Mouse (Mus musculus) embryonic fibroblast, embryonic 13.5 days (primary cell): Measurements from ENCODE around the gene Ptprn2. TPM values are rescaled to one million over a fixed set of nuclear protein-coding genes. Genes with fewer than 3 reads are reported as not detected.

Source experiments
- H3K27ac ChIP-seq: 2 replicates; pipeline ENCODE4 v1.5.1; 2012; ENCODE audit warnings: low read length, control low read depth, inconsistent platforms; ENCODE audit not compliant: insufficient read depth
- H3K4me1 ChIP-seq: 2 replicates; pipeline ENCODE4 v1.6.1; 2011; ENCODE audit warnings: low read length; ENCODE audit not compliant: control insufficient read depth, insufficient read depth
- H3K4me3 ChIP-seq: 2 replicates; pipeline ENCODE4 v1.5.1; 2011; ENCODE audit warnings: mild to moderate bottlenecking, control low read depth, low read length; ENCODE audit not compliant: insufficient read depth
- CTCF ChIP-seq: IDR thresholded peaks from 2 replicates; pipeline ENCODE4 v1.5.1; 2011; ENCODE audit warnings: mild to moderate bottlenecking, control low read depth, low read length, moderate library complexity, borderline replicate concordance; ENCODE audit not compliant: insufficient read depth
- POLR2A ChIP-seq: IDR thresholded peaks from 2 replicates; pipeline ENCODE4 v1.6.1; 2011; ENCODE audit warnings: low read depth, mild to moderate bottlenecking, control low read depth, low read length, moderate library complexity
- polyA plus RNA-seq: library from polyadenylated mRNA; stranded (reverse); fragments of >200 nt; gene quantifications from 2 replicates; pipeline ENCODE4 v1.2.4, GENCODE M21; 2011; ENCODE audit warnings: low read depth; ENCODE audit not compliant: missing spikeins, insufficient read length

Gene Ptprn2
- polyA plus RNA-seq, 1 experiment, result 0.26 TPM

DNA sequence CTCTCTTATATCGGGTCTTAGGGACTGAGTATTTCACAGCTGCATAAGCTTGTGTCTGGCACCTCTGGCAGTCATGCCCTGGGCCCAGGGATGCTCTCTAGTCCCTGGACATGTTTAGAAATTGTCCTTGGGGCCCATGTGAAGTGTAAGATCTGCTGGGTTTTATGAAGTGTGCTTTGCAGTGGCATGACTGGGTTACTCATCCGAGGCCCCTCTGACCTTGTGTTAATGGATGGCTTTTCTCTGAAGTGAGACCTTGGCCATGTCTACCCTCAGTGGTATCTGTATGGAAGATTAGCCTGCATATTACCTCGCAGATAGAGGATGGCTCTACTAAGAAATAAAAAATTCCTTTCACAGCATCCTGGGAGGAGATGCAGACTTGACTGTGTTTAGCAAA lies 464.2 kb downstream of the Ptprn2 start:
- no peak for TF ChIP-seq CTCF

DNA sequence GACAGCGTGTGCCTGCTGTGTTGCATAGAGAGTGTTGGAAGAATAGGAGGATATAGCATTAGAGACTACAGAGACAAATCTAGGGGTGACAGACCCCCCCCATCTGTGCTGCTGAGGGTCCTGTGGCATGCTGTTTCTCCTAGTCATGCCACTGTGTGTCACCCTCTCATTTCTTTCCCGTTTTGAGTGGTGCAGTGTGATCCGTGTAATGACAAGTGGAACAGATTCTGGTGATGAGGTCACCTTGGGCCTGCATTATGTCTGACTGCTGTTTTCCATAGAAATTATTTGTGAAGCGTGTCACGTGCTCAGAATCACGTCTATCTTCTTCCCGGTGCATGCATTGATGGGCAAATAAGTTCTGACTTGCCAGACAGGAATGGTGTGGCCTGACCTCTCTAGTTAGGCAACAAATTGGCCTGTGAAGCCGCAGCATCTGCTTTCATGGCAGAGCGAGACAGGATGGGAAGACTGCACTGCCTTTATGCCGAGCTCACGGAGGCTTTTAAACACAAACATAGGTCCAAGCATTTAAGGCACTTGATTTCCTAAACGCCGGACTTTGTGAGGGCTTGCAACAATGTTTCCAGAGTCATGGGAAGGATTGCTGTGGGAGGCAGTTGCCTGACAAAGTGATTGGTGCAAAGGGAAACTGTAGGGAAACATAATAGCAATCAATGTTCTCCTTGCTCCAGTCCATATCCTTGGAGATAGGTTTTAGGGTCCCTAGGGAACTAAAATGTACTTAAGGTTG lies 467.1 kb downstream of the Ptprn2 start:
- Histone ChIP-seq H3K4me3 (no peak overlapping the region), H3K27ac (no peak overlapping the region), H3K4me1 (no peaks in the 10 kb centered on the region)
- TF ChIP-seq CTCF, result no peak

More for the DNA sequence above, 464.2 kb downstream of the Ptprn2 start:
- no peaks in the 10 kb centered on the region for H3K4me1 ChIP-seq
- no peak overlapping the region for H3K4me3 ChIP-seq
- H3K27ac ChIP-seq, result no peak overlapping the region

DNA sequence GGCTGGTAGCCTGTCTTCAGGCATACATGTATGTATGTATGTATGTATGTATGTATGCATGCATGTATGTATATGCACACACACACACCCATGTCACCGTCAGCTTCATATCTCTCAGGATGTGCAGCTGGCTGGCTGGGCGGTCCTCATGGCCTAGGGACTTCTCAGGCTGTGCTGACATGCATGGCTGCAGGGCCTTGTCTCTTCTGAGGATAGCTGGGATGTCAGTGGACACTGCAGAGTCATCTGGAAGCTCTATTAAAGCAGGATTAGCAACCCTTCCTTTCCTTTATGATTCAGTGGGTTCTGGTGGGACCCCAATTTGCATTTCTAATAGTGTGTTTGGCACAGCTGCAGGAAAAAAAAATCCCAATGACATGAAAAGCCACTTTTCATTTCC lies 473.6 kb downstream of the Ptprn2 start:
- no peaks in the 10 kb centered on the region for H3K4me1 ChIP-seq
- no peak overlapping the region for H3K27ac ChIP-seq
- no peak overlapping the region for H3K4me3 ChIP-seq
- TF ChIP-seq CTCF (no peak), POLR2A (no peak)

DNA sequence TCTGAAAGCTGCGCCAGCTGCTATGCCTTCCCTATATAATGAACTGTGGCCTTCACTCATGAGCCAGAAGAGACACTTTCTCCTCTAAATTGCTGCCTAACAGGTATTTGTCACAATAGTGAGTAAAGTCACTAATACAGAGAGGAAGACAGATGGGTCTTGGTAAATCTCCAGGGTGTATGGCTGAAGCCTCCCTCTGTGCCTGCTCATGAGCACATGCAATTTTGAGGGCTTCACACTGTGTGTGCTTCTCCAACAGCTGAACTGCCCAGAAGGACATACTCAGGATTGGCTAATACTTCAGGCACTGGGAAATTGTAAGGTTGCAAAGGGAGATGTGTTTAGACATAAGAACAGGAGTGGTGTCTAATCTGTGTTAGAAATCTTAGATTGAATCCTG lies 478.4 kb downstream of the Ptprn2 start:
- H3K4me3 ChIP-seq, result no peak overlapping the region
- H3K4me1 ChIP-seq, result no peaks in the 10 kb centered on the region
- no peak overlapping the region for H3K27ac ChIP-seq
- TF ChIP-seq POLR2A (no peak), CTCF (no peak)

DNA sequence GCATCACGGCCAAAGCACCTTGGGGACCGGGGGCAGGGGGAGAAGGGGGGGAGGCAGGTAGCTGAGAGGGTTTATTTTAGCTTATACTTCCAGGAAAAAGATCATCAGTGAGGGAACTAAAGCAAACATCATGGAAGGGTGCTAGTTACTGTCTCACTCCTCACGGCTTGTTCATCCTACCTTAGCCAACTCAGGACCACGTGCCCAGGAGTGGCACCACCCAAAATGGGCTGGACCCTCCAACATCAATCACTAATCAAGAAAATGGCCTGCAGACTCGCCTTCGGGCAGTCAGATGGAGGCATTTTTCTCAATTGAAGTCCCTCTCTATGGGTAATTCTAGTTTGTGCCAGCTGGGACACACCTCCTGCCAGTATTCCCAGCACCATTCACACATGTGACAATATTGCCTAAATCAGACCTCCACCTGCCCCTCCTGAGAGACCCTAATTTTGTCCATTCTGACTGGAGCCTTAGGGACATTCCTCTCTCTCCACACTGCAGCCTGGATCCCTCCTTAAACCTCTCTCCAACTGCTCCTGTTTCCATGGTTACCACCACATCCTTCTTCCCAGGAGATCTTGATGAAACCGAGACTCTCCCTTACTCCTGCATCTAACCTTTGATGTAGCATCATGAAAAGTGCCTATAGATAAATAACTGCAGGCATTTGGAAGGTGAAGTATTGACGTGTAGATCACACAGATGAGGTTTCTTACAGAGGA lies 482.9 kb downstream of the Ptprn2 start:
- Histone ChIP-seq H3K27ac (no peak overlapping the region), H3K4me1 (no peaks in the 10 kb centered on the region), H3K4me3 (no peak overlapping the region)
- no peak for TF ChIP-seq CTCF
- TF ChIP-seq POLR2A, result no peak

DNA sequence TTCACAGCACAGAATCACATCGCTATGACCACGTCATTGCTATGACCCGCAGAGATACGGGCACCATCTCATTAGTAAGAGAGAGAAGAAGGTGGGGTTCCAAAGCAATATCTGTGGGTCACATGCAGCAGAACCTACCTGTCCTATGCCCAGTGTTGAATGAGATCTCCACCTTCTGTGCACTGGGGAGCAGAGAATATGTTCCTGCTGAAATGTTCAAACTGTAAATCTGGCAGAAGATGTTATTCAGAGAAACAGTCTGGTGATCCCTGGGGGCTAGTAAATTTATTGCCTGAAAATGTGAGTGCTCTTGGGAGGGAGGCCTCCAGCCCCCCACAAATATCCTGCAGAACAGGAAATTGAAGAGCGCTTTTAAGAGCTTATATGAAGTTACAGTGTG lies 490.0 kb downstream of the Ptprn2 start:
- TF ChIP-seq POLR2A (no peak), CTCF (no peak)
- Histone ChIP-seq H3K4me1 (no peaks in the 10 kb centered on the region), H3K27ac (no peak overlapping the region), H3K4me3 (no peak overlapping the region)

DNA sequence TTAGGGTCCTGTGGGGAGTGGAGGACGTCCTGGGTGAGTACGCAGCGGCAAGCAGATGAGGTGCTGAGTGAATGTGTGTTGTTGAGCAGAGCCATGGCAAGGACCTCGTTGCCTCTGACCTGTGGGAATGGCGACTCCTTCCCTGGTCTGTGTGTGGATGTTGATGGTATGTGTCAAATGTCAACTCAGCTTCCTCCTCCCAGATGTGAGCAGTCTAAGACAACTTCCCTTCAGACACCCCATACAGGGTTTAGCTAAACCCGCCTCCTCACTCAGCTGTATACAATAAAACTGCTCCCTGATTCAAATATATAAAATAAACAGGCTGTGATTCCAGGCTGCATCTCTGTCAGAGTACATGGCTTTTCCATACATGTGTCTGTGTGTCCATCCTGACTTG lies 491.5 kb downstream of the Ptprn2 start:
- TF ChIP-seq CTCF (no peak), POLR2A (no peak)
- Histone ChIP-seq H3K4me1 (no peaks in the 10 kb centered on the region), H3K27ac (no peak overlapping the region), H3K4me3 (no peak overlapping the region)

DNA sequence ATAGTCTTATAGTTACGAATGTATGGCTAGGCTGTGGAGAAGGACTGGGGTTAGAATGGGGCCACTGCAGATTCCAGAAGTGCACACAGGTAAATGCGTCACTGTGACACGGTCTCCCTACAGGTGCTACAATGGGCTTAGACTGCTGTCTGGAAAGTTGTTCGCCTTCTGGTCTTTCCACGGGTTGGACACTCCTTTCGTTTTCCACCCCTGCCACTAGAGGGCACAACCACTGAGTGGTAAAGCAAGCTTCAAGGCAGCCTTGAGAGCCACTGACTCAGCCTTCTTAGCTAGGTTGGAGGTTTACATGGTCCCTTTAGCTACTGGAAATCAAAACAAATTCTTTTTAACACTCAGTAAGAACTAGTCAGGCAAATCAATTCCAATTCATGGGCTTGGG lies 492.7 kb downstream of the Ptprn2 start:
- TF ChIP-seq POLR2A (no peak), CTCF (no peak)

DNA sequence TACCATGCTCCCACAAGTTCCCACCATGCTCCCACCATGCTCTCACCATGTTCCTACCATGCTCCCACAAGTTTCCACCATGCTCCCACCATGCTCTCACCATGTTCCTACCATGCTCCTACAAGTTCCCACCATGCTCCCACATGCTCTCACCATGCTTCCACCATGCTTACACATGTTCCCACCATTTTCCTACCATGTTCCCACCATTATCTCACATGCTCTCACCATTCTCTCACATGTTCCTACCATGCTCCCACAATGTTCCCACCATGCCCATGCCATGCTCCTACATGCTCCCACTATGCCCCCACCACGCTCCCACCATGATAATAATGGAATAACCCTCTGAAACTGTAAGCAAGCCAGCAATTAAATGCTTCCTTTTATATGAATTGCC lies 495.8 kb downstream of the Ptprn2 start:
- Histone ChIP-seq H3K4me3 (no peak overlapping the region), H3K27ac (no peak overlapping the region), H3K4me1 (no peaks in the 10 kb centered on the region)
- TF ChIP-seq POLR2A (no peak), CTCF (no peak)

More for the DNA sequence above, 492.7 kb downstream of the Ptprn2 start:
- H3K4me3 ChIP-seq, result no peak overlapping the region
- H3K27ac ChIP-seq, result no peak overlapping the region
- H3K4me1 ChIP-seq, result no peaks in the 10 kb centered on the region

DNA sequence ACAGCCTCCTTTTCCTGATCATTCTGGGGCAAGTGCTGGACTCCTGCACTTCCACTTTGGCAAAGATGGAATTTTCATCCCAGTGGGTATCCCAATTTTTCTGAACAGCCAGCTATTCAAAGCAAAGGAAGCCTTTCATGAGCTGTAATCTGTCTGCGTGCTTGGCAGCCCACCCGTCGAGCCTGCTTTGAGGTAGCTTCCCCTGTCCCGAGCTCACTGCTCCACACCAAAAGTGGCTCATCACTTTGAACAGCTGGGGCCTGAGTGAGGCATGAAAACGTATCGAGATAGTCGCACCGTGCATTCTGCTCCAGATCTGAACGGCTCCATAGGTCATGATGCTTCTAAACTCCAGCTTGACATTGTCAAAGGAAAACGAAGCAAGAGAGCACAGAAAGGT lies 503.6 kb downstream of the Ptprn2 start:
- H3K4me1 ChIP-seq, result no peaks in the 10 kb centered on the region
- H3K4me3 ChIP-seq, result no peak overlapping the region
- no peak overlapping the region for H3K27ac ChIP-seq
- TF ChIP-seq POLR2A (no peak), CTCF (no peak)
